Mouse (Mus musculus): ENCODE data around the gene Bpifa5.

- no peak for TF ChIP-seq CTCF (IDR thresholded peaks at IDR 0.05; ENCODE audit: borderline replicate concordance, control insufficient read depth, extremely low read depth, insufficient read depth, low read length, poor library complexity)
- no peak for TF ChIP-seq POLR2A (IDR thresholded peaks at IDR 0.05; ENCODE audit: control insufficient read depth, extremely low read depth, insufficient read depth, low read length, poor library complexity)
These were observed 14.9 kb upstream of the Bpifa5 start for GRCm38 (mm10) chr2:154147496-154147895.
